Mouse (Mus musculus) spleen, adult 2 months (tissue): Measurements from ENCODE around the gene Man2a1. TPM values are rescaled to one million over a fixed set of nuclear protein-coding genes. Genes with fewer than 3 reads are reported as not detected.

Experiments used
- DNase-seq, 2 experiments: peaks; one replicate each; pipeline versions ENCODE4 v3.0.0 to v3.0.0-alpha.2; 2012 to 2021; ENCODE audit warnings: low spot score in 2 of 2, low read depth in 1 of 2
- H3K27ac ChIP-seq: fragments of 200-500 bp; 2 replicates; pipeline ENCODE4 v1.5.1; 2012; ENCODE audit warnings: low read length, inconsistent platforms; ENCODE audit not compliant: insufficient read depth
- H3K27me3 ChIP-seq: fragments of 200-500 bp; 2 replicates; pipeline ENCODE4 v1.6.1; 2012; ENCODE audit warnings: mild to moderate bottlenecking, moderate library complexity, low read length, inconsistent platforms; ENCODE audit not compliant: control insufficient read depth, insufficient read depth
- H3K36me3 ChIP-seq: fragments of 200-500 bp; 2 replicates; pipeline ENCODE4 v1.6.1; 2012; ENCODE audit warnings: mild to moderate bottlenecking, low read length, inconsistent platforms; ENCODE audit not compliant: control insufficient read depth, insufficient read depth
- H3K4me1 ChIP-seq: fragments of 200-500 bp; 2 replicates; pipeline ENCODE4 v1.6.1; 2011; ENCODE audit warnings: inconsistent platforms; ENCODE audit not compliant: control insufficient read depth, insufficient read depth, insufficient read length
- H3K4me3 ChIP-seq: fragments of 200-500 bp; 2 replicates; pipeline ENCODE4 v1.5.1; 2011; ENCODE audit warnings: mild to moderate bottlenecking, inconsistent platforms; ENCODE audit not compliant: insufficient read depth, insufficient read length; ENCODE audit errors: extremely low read depth
- CTCF ChIP-seq: fragments of 200-500 bp; IDR thresholded peaks from 2 replicates; pipeline ENCODE4 v1.5.1; 2011; ENCODE audit warnings: mild to moderate bottlenecking, inconsistent platforms; ENCODE audit not compliant: insufficient read depth, insufficient read length, insufficient replicate concordance; ENCODE audit errors: extremely low read depth
- POLR2A ChIP-seq: fragments of 200-500 bp; IDR thresholded peaks from 2 replicates; pipeline ENCODE4 v1.6.1; 2011; ENCODE audit warnings: low read depth, low read length, inconsistent platforms
- WGBS: fragments of 180-500 bp; shearing (Covaris S2); methylation state at CpG from one replicate; pipeline ENCODE4 v1.1.7; 2018; 5-methylcytosine and 5-hydroxymethylcytosine counted together
- polyA plus RNA-seq: library from polyadenylated mRNA; depleted of rRNA; stranded (reverse); fragments of >200 nt; gene quantifications from 2 replicates; pipeline ENCODE4 v1.2.3, GENCODE M21; 2012

Man2a1 gene
- polyA plus RNA-seq, 1 experiment = 10.6 TPM

- no peak overlapping the region for H3K4me3 ChIP-seq
- H3K27ac ChIP-seq = no peak overlapping the region
- no peak for DNase-seq
- H3K4me1 ChIP-seq = no peaks in the 10 kb centered on the region
- TF ChIP-seq POLR2A = no peak
- TF ChIP-seq CTCF = no peak
- WGBS = 91% methylated on average over 8 of the region's 8 CpGs
- H3K27me3 ChIP-seq = no peaks in the 10 kb centered on the region
- peaks cover 30% of the 10 kb centered on the region for H3K36me3 ChIP-seq
Measured at GRCm38 (mm10) chr17:64746637-64747225, 146.2 kb downstream of the Man2a1 start.

DNA sequence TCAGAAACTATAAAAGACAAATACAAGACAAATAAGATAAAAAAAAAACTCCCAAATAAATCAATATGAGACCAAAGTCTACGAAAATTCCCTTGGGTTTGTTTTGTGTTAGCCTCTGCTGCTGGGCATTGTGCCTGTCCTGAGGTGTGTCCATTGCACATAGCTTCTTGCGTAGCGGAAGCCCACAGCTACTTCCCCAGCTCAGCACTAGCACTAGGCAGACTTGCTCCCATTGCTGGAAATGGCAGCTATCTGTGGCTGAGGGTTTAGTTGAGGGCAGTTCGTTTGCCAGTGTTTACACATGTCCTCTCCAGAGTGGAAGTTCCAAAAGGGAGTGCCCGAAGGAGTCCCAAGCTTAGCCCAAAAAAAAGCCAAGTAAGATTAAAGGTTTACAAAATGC lies 146.9 kb downstream of the Man2a1 start:
- no peak overlapping the region for H3K4me3 ChIP-seq
- TF ChIP-seq CTCF (no peak), POLR2A (no peak)
- H3K4me1 ChIP-seq = no peaks in the 10 kb centered on the region
- peaks cover 28% of the 10 kb centered on the region for H3K36me3 ChIP-seq
- 91% methylated on average over 5 of the region's 5 CpGs for WGBS
- DNase-seq = no peak
- no peaks in the 10 kb centered on the region for H3K27me3 ChIP-seq
- no peak overlapping the region for H3K27ac ChIP-seq

GRCm38 (mm10) chr17:64748131-64748530 lies 147.6 kb downstream of the Man2a1 start:
- 84% methylated on average over 2 of the region's 2 CpGs for WGBS
- no peak for DNase-seq
- Histone ChIP-seq H3K36me3 (peaks cover 24% of the 10 kb centered on the region), H3K27me3 (no peaks in the 10 kb centered on the region), H3K4me1 (no peaks in the 10 kb centered on the region), H3K4me3 (no peak overlapping the region), H3K27ac (no peak overlapping the region)
- TF ChIP-seq POLR2A (no peak), CTCF (no peak)

- TF ChIP-seq CTCF (no peak), POLR2A (no peak)
- no peaks in the 10 kb centered on the region for H3K27me3 ChIP-seq
- no peak overlapping the region for H3K27ac ChIP-seq
- H3K36me3 ChIP-seq = peaks cover 21% of the 10 kb centered on the region
- no peak for DNase-seq
- no peaks in the 10 kb centered on the region for H3K4me1 ChIP-seq
- WGBS = 84% methylated on average over 1 of the region's 1 CpGs
- no peak overlapping the region for H3K4me3 ChIP-seq
Measured at GRCm38 (mm10) chr17:64749146-64749545, 148.6 kb downstream of the Man2a1 start.

DNA sequence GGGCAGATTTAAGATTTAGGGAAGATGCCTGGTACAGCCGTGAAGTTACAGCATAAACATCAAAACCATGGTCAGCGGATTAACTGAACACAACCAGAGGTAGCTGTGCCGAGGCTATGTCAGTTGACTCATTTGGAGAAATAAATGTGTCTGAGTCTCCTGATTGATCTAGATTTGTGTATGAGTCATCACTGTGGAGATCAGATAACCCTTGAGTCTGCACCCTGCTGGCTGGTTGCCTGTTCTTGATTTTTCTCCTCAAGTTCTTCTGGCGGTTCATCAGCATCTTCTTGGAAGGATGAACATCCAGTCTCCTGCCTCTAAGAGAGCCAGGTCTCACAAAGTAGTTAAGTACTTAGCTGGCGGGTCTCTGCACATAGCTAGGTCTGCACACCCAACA lies 150.7 kb downstream of the Man2a1 start:
- TF ChIP-seq POLR2A = no peak
- TF ChIP-seq CTCF = no peak
- Histone ChIP-seq H3K4me1 (no peaks in the 10 kb centered on the region), H3K27me3 (no peaks in the 10 kb centered on the region), H3K36me3 (peaks cover 6% of the 10 kb centered on the region), H3K27ac (no peak overlapping the region), H3K4me3 (no peak overlapping the region)
- 87% methylated on average over 5 of the region's 5 CpGs for WGBS
- DNase-seq = no peak

DNA sequence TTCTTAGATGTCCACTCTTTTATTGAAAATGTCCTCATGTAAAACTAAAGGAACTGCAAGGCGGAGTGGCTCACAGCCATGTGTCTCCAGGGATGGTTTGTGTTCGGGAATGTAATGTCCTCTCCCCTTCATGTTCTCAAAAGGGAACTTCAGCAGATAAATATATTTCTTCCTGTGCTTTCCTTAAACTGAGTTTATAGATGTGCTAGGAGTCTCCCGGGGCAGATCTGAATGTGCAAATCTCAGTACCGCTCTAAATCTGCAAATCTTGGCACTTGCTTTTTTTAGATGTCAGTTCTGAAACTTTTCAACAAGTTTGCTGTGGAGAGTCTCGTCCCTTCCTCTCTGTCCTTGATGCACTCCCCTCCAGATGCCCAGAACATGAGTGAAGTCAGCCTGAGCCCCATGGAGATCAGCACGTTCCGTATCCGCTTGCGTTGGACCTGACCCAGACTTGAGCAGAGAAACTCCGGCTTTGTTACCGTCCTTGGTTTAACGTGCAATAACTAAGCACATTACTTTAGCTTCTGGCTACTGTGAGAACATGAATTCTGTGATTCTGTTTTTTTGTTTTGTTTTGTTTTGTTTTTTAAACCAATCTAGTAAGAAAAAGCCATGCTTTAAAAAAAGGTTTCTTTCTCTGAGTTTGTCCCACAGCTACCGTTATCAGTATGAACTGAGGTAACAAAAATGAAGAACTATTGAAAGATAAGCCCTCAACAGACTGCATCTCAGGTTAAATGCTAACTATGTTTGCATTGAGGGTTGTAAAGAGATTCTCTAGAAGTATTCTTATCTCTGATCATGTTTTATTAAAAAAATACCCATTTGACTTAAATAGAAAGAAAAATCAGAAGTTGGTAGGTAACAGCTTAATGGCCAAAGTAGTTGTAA lies 151.8 kb downstream of the Man2a1 start:
- H3K27ac ChIP-seq = no peak overlapping the region
- no peaks in the 10 kb centered on the region for H3K27me3 ChIP-seq
- H3K4me3 ChIP-seq = no peak overlapping the region
- H3K4me1 ChIP-seq = no peaks in the 10 kb centered on the region
- TF ChIP-seq CTCF (no peak), POLR2A (no peak)
- 92% methylated on average over 13 of the region's 13 CpGs for WGBS
- no peak for DNase-seq
- H3K36me3 ChIP-seq = peaks cover 5% of the 10 kb centered on the region; the same call in 1 of the 2 replicates

DNA sequence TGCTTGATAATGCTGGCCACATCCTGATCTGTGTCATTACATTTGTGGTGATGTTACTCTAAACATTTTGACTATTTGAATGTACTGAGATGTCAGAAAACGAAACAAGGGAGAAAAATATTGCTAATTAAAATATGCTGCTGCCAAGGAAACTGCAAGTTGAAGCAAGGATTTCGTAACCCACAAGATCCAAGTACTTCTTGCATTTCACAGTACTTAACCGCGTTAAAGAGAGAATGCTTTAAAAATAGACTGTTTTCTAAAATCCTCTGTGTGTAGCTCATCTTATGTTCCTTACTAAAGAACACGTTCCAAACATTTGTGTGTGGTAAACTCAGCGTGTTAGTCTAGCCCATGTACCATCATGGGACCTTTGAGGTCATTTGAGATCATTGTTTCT lies 153.0 kb downstream of the Man2a1 start:
- DNase-seq = no peak
- Histone ChIP-seq H3K4me1 (no peaks in the 10 kb centered on the region), H3K27me3 (no peaks in the 10 kb centered on the region), H3K36me3 (peaks cover 3% of the 10 kb centered on the region; the same call in 1 of the 2 replicates), H3K4me3 (no peak overlapping the region), H3K27ac (peak overlapping the region; percentile 83; the same call in 1 of the 2 replicates)
- TF ChIP-seq CTCF (no peak), POLR2A (no peak)
- WGBS = 54% methylated on average over 6 of the region's 6 CpGs
